Mouse (Mus musculus) embryonic fibroblast, embryonic 13.5 days (primary cell): ENCODE measurements around the gene Tmed8. TPM values are rescaled to one million over a fixed set of nuclear protein-coding genes. Genes with fewer than 3 reads are reported as not detected.
"Not testable (repeated sequence)": the region's sequence is repeated elsewhere in the genome, so short reads cannot be mapped to it uniquely, and the experiment has no call there.

Experiments used
- H3K27ac ChIP-seq: 2 replicates; pipeline ENCODE4 v1.5.1; 2012; ENCODE audit warnings: low read length, control low read depth, inconsistent platforms; ENCODE audit not compliant: insufficient read depth
- H3K4me1 ChIP-seq: 2 replicates; pipeline ENCODE4 v1.6.1; 2011; ENCODE audit warnings: low read length; ENCODE audit not compliant: control insufficient read depth, insufficient read depth
- H3K4me3 ChIP-seq: 2 replicates; pipeline ENCODE4 v1.5.1; 2011; ENCODE audit warnings: mild to moderate bottlenecking, control low read depth, low read length; ENCODE audit not compliant: insufficient read depth
- CTCF ChIP-seq: IDR thresholded peaks from 2 replicates; pipeline ENCODE4 v1.5.1; 2011; ENCODE audit warnings: mild to moderate bottlenecking, control low read depth, low read length, moderate library complexity, borderline replicate concordance; ENCODE audit not compliant: insufficient read depth
- POLR2A ChIP-seq: IDR thresholded peaks from 2 replicates; pipeline ENCODE4 v1.6.1; 2011; ENCODE audit warnings: low read depth, mild to moderate bottlenecking, control low read depth, low read length, moderate library complexity
- polyA plus RNA-seq: library from polyadenylated mRNA; stranded (reverse); fragments of >200 nt; gene quantifications from 2 replicates; pipeline ENCODE4 v1.2.4, GENCODE M21; 2011; ENCODE audit warnings: low read depth; ENCODE audit not compliant: missing spikeins, insufficient read length

Gene Tmed8
- polyA plus RNA-seq, 1 experiment = 12.6 TPM

GRCm38 (mm10) chr12:87160815-87161214 is 39.4 kb downstream of the Tmed8 start:
- no peak overlapping the region for H3K4me3 ChIP-seq
- H3K27ac ChIP-seq = no peak overlapping the region
- no peak for TF ChIP-seq POLR2A
- no peak for TF ChIP-seq CTCF
- H3K4me1 ChIP-seq = no peaks in the 10 kb centered on the region

DNA sequence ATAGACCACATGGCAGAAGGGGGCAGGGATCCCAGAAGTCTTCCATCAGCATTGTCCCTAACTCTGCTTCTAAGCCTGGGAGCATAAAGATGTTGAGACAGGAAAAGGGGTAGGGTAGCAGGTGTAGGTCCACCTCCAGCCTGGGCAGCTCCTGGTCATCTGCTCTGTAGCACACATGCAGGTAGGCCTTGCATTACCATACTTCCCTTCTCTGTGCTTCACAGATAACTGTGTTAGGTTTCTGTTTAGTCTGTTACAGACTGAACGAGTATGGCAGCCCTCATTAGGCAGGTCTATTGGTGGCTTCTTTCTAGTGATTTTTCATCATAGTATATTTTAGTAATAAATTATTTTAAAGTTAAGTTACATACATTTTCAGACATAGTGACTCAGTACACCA is 39.9 kb downstream of the Tmed8 start:
- H3K4me3 ChIP-seq = no peak overlapping the region
- no peak overlapping the region for H3K27ac ChIP-seq
- TF ChIP-seq CTCF (no peak), POLR2A (no peak)
- no peaks in the 10 kb centered on the region for H3K4me1 ChIP-seq

- no peaks in the 10 kb centered on the region for H3K4me1 ChIP-seq
- TF ChIP-seq CTCF (no peak), POLR2A (no peak)
- no peak overlapping the region for H3K4me3 ChIP-seq
- H3K27ac ChIP-seq = no peak overlapping the region
Observed at GRCm38 (mm10) chr12:87158099-87158498, 42.2 kb downstream of the Tmed8 start.

GRCm38 (mm10) chr12:87157361-87157760 is 42.9 kb downstream of the Tmed8 start:
- Histone ChIP-seq H3K4me3 (no peak overlapping the region), H3K4me1 (no peaks in the 10 kb centered on the region), H3K27ac (no peak overlapping the region)
- TF ChIP-seq POLR2A (no peak), CTCF (no peak)

DNA sequence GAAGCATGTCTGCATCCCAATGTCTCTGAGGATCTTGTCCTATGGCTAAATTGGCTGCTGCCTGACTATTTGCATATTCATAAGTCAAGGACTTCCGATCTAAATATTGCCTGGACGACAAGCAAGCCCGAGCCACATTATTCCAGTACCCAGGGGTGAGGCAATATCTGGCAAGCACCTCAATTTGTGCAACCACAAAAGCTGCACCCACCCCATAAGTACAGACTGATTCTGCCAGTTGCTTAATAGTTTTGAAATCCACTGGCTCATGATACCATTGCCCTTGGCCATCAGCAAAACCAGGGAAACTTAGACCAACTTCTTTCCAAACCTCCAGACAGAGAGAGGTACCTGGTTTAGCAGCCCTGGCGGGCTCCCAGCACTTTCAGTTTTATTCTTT is 45.8 kb downstream of the Tmed8 start:
- not testable (repeated sequence) for H3K27ac ChIP-seq, H3K4me1 ChIP-seq, H3K4me3 ChIP-seq

- Histone ChIP-seq H3K4me3 (no peak overlapping the region), H3K4me1 (0 out of 2 replicates have a peak, but pooled peaks cover 4% of the 10 kb centered on the region), H3K27ac (no peak overlapping the region)
- TF ChIP-seq POLR2A = no peak
- TF ChIP-seq CTCF = no peak
Observed at GRCm38 (mm10) chr12:87149471-87149870, 50.8 kb downstream of the Tmed8 start.

- Histone ChIP-seq H3K4me1 (0 out of 2 replicates have a peak, but pooled peaks cover 4% of the 10 kb centered on the region), H3K4me3 (peak overlapping the region; percentile 57), H3K27ac (peak overlapping the region; percentile 75; the same call in 1 of the 2 replicates)
- no peak for TF ChIP-seq POLR2A
- no peak for TF ChIP-seq CTCF
Observed at GRCm38 (mm10) chr12:87148136-87148535, 52.1 kb downstream of the Tmed8 start.

DNA sequence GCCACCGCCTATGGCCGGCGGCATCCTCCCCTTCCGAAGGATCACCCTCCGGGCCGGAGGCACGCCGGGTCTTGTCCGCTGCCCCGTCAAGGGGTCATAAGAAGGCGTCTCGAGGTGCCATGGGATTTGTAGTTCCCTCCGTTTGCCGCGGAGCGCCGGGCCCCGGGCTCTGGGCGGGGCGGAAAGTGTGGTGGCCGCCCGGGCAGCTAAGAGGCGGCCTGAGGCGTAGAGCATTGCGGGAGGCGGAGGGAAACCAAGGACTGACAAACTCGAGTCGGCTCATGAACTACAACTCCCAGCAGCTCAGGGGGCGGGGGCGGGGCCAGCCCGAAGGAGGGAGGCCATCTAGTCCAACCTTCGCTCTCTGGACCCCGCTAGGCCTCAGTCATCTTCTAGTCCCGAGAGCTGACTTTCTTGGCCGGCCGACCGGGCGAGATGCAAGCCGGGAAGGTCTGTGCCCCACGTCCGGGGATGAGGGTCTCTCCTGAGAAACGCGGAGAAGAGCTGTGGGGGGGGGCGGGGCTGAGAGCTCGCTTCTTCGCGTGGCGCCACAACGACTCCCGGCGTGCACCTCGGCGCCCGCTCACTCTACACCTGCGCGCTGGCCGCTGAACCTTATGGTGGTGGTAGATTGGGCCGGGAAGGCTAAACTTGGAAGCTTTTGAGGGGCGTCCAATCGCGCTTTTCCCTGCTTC is 52.7 kb downstream of the Tmed8 start, which contains the start of gene Pomt2:
TSS of gene Pomt2 (minus strand) at position 574 of the 695 bp plus-strand sequence.
- TF ChIP-seq CTCF (no peak), POLR2A (peak; percentile 73)
- Histone ChIP-seq H3K27ac (peak within 1 kb of the TSS; percentile 75), H3K4me3 (peak within 1 kb of the TSS; percentile 57), H3K4me1 (0 out of 2 replicates have a peak, but pooled peaks cover 4% of the 10 kb centered on the region)

- peak within 1 kb of the TSS; percentile 75 for H3K27ac ChIP-seq
Observed at GRCm38 (mm10) chr12:87146966-87147365, 53.3 kb downstream of the Tmed8 start, which contains the start of gene Gstz1. Gstz1 (plus strand) TSS chr12:87147165.

GRCm38 (mm10) chr12:87142156-87142555 is 58.1 kb downstream of the Tmed8 start:
- H3K27ac ChIP-seq = no peak overlapping the region
- H3K4me1 ChIP-seq = no peaks in the 10 kb centered on the region
- TF ChIP-seq POLR2A (no peak), CTCF (no peak)
- no peak overlapping the region for H3K4me3 ChIP-seq

More at GRCm38 (mm10) chr12:87146966-87147365, 53.3 kb downstream of the Tmed8 start, which contains the start of gene Gstz1:
- peak; percentile 55 for TF ChIP-seq POLR2A
- TF ChIP-seq CTCF = no peak
- H3K4me1 ChIP-seq = 0 out of 2 replicates have a peak, but pooled peaks cover 4% of the 10 kb centered on the region
- H3K4me3 ChIP-seq = peak within 1 kb of the TSS; percentile 57
